8 mouse cellular contexts compared by ENCODE assay signal in genomic region chr14:55722438-55722945, GRCm38 (mm10). TPM values are rescaled to one million over a fixed set of nuclear protein-coding genes. Genes with fewer than 3 reads are reported as not detected.
DNase-seq lines count a peak whose midpoint lies in the region; ATAC-seq and TF ChIP-seq lines count a peak whose summit lies in the region.

No protein-coding gene starts in this region.

- 0 out of 2 replicates have a peak overlapping the region, but pooled peaks have one; percentile 83 for H3K27ac ChIP-seq in embryonic facial prominence, embryonic 15.5 days (replicated peaks)
- H3K27ac ChIP-seq in limb, embryonic 11.5 days (replicated peaks; ENCODE audit: low read depth, low read length) = no peak overlapping the region
- H3K27ac ChIP-seq in olfactory bulb, adult 2 months (ENCODE audit: insufficient read depth, low read depth, low read length) = no peak overlapping the region; the same call in 1 of the 2 replicates

- TF ChIP-seq CTCF in olfactory bulb, adult 2 months (IDR thresholded peaks at IDR 0.05; ENCODE audit: insufficient read depth, low read depth, low read length) = no peak

- WGBS in embryonic facial prominence, embryonic 15.5 days = 49% methylated on average over 8 of the region's 8 CpGs
- WGBS in limb, embryonic 11.5 days = 51% methylated on average over 8 of the region's 8 CpGs
- WGBS in olfactory bulb, adult 2 months = 41% methylated on average over 8 of the region's 8 CpGs

- H3K9ac ChIP-seq in embryonic facial prominence, embryonic 15.5 days = no peak overlapping the region
- H3K9ac ChIP-seq in limb, embryonic 11.5 days (ENCODE audit: low read length) = peak overlapping the region; percentile 14; the same call in 1 of the 2 replicates

- H3K9me3 ChIP-seq in megakaryocyte, embryonic 14.5 days = no peaks in the 10 kb centered on the region
- H3K9me3 ChIP-seq in embryonic facial prominence, embryonic 15.5 days (replicated peaks) = no peaks in the 10 kb centered on the region
- H3K9me3 ChIP-seq in limb, embryonic 11.5 days (ENCODE audit: control insufficient read depth, low read length) = no peaks in the 10 kb centered on the region

- ATAC-seq in megakaryocyte, adult 5-6 weeks (ENCODE audit: poor library complexity, severe bottlenecking) = no peak
- ATAC-seq in embryonic facial prominence, embryonic 15.5 days (ENCODE audit: insufficient number of reproducible peaks, low FRiP score, low TSS enrichment, low read depth) = no peak
- no peak for ATAC-seq in limb, embryonic 11.5 days (ENCODE audit: insufficient number of reproducible peaks, low FRiP score, low TSS enrichment, low read depth)
- no peak for ATAC-seq in erythroid progenitor cell, adult 5-6 weeks (replicated peaks; ENCODE audit: low FRiP score, poor library complexity, severe bottlenecking)

- H3K4me2 ChIP-seq in embryonic facial prominence, embryonic 15.5 days (replicated peaks) = peak overlapping the region; percentile 75
- peak overlapping the region; percentile 66 for H3K4me2 ChIP-seq in limb, embryonic 11.5 days (ENCODE audit: low read depth, severe bottlenecking)

- peaks cover 56% of the 10 kb centered on the region for H3K4me1 ChIP-seq in megakaryocyte, embryonic 14.5 days
- H3K4me1 ChIP-seq in embryonic facial prominence, embryonic 15.5 days = peaks cover 16% of the 10 kb centered on the region; the same call in 1 of the 2 replicates
- H3K4me1 ChIP-seq in limb, embryonic 11.5 days (ENCODE audit: control insufficient read depth, insufficient read depth, low read length) = peaks cover 6% of the 10 kb centered on the region; the same call in 1 of the 2 replicates
- H3K4me1 ChIP-seq in olfactory bulb, adult 2 months (ENCODE audit: control insufficient read depth, insufficient read depth, low read length) = peaks cover 10% of the 10 kb centered on the region

- peak overlapping the region; percentile 97 for H3K4me3 ChIP-seq in megakaryocyte, embryonic 14.5 days (replicated peaks)
- H3K4me3 ChIP-seq in embryonic facial prominence, embryonic 15.5 days (replicated peaks) = peak overlapping the region; percentile 93
- H3K4me3 ChIP-seq in limb, embryonic 11.5 days (ENCODE audit: low read depth, low read length) = peak overlapping the region; percentile 73
- peak overlapping the region; percentile 78; the same call in 1 of the 2 replicates for H3K4me3 ChIP-seq in olfactory bulb, adult 2 months (ENCODE audit: insufficient read depth, low read depth, low read length)

- no peak for TF ChIP-seq POLR2A in olfactory bulb, adult 2 months (IDR thresholded peaks at IDR 0.05; ENCODE audit: insufficient read depth, low read depth, low read length)

- peaks cover 34% of the 10 kb centered on the region for H3K36me3 ChIP-seq in megakaryocyte, embryonic 14.5 days (replicated peaks; ENCODE audit: low read length)
- H3K36me3 ChIP-seq in embryonic facial prominence, embryonic 15.5 days = peaks cover 23% of the 10 kb centered on the region
- no peaks in the 10 kb centered on the region for H3K36me3 ChIP-seq in limb, embryonic 11.5 days (ENCODE audit: control insufficient read depth, insufficient read depth, low read length)

- no peak for DNase-seq in limb, embryonic 11.5 days (ENCODE audit: low spot score)
- no peak for DNase-seq in gastrocnemius, adult 8-10 months (ENCODE audit: low spot score in 2 of 2)
- DNase-seq in embryo, embryonic 10 days (ENCODE audit: low spot score) = no peak

- peaks cover 2% of the 10 kb centered on the region for H3K27me3 ChIP-seq in megakaryocyte, embryonic 14.5 days (replicated peaks)
- no peaks in the 10 kb centered on the region for H3K27me3 ChIP-seq in embryonic facial prominence, embryonic 15.5 days
- no peaks in the 10 kb centered on the region for H3K27me3 ChIP-seq in limb, embryonic 11.5 days (ENCODE audit: control insufficient read depth, insufficient read depth, low read length)

RNA-seq across cellular contexts. Expression of gene Rabggta, which starts 0.4 kb away (rescaled TPM):
- polyA plus RNA-seq in megakaryocyte, embryonic 14.5 days (2012; ENCODE audit: insufficient read depth, low replicate concordance) = 9.5 and 9.9 TPM in 2 replicates
- total RNA-seq in megakaryocyte, adult 5-6 weeks (2015) = 10.0 and 12.5 TPM in 2 replicates
- 8.5 and 13.7 TPM in 2 replicates for total RNA-seq in megakaryocyte, adult 5-6 weeks (2017)
- 30.3 and 33.8 TPM in 2 replicates for polyA plus RNA-seq in embryonic facial prominence, embryonic 15.5 days (2015; fragmentation: Nextera tagmentation; extraction: Ambion mirVana)
- polyA plus RNA-seq in limb, embryonic 11.5 days (2014; fragmentation: Nextera tagmentation; extraction: Ambion mirVana) = 20.0 and 20.2 TPM in 2 replicates
- not detected in 2 replicates for polyA plus RNA-seq in olfactory bulb, adult 2 months (2012; ENCODE audit: insufficient read depth, insufficient read length, low replicate concordance, missing spikeins)
- total RNA-seq in erythroid progenitor cell, adult 5-6 weeks (2015; ENCODE audit: low replicate concordance) = 2.9 and 6.3 TPM in 2 replicates
- 6.0 TPM in 1 of 2 replicates, not detected in the other for total RNA-seq in erythroid progenitor cell, adult 5-6 weeks (2017; ENCODE audit: low replicate concordance)
- total RNA-seq in gastrocnemius, adult 8-10 months (2022) = 10 to 100 TPM in 2 of 4 experiments, 1 to 10 TPM in 2; 9.4 to 13.2 (median 11.0) TPM

RNA-seq across cellular contexts. Expression of gene Tgm1, which starts 8.8 kb away (rescaled TPM):
- polyA plus RNA-seq in megakaryocyte, embryonic 14.5 days (2012; ENCODE audit: insufficient read depth, low replicate concordance) = 1.1 and 2.7 TPM in 2 replicates
- total RNA-seq in megakaryocyte, adult 5-6 weeks (2015) = 1.6 and 1.7 TPM in 2 replicates
- 1.0 and 2.1 TPM in 2 replicates for total RNA-seq in megakaryocyte, adult 5-6 weeks (2017)
- 27.3 and 28.0 TPM in 2 replicates for polyA plus RNA-seq in embryonic facial prominence, embryonic 15.5 days (2015; fragmentation: Nextera tagmentation; extraction: Ambion mirVana)
- polyA plus RNA-seq in limb, embryonic 11.5 days (2014; fragmentation: Nextera tagmentation; extraction: Ambion mirVana) = 2.1 TPM in 2 replicates
- not detected in 2 replicates for polyA plus RNA-seq in olfactory bulb, adult 2 months (2012; ENCODE audit: insufficient read depth, insufficient read length, low replicate concordance, missing spikeins)
- 1.4 and 4.6 TPM in 2 replicates for total RNA-seq in erythroid progenitor cell, adult 5-6 weeks (2015; ENCODE audit: low replicate concordance)
- 1.8 TPM in 1 of 2 replicates, not detected in the other for total RNA-seq in erythroid progenitor cell, adult 5-6 weeks (2017; ENCODE audit: low replicate concordance)
- under 1 TPM in 3 of 4 experiments, not detected in 1; 0.09 to 0.12 (median 0.11) TPM for total RNA-seq in gastrocnemius, adult 8-10 months (2022)

RNA-seq across cellular contexts. Expression of gene Dhrs1, which starts 23.0 kb away (rescaled TPM):
- 1.2 and 3.7 TPM in 2 replicates for polyA plus RNA-seq in megakaryocyte, embryonic 14.5 days (2012; ENCODE audit: insufficient read depth, low replicate concordance)
- 112 and 121 TPM in 2 replicates for total RNA-seq in megakaryocyte, adult 5-6 weeks (2015)
- 44.1 and 55.0 TPM in 2 replicates for total RNA-seq in megakaryocyte, adult 5-6 weeks (2017)
- polyA plus RNA-seq in embryonic facial prominence, embryonic 15.5 days (2015; fragmentation: Nextera tagmentation; extraction: Ambion mirVana) = 87.3 and 90.0 TPM in 2 replicates
- polyA plus RNA-seq in limb, embryonic 11.5 days (2014; fragmentation: Nextera tagmentation; extraction: Ambion mirVana) = 65.9 and 72.8 TPM in 2 replicates
- not detected in 2 replicates for polyA plus RNA-seq in olfactory bulb, adult 2 months (2012; ENCODE audit: insufficient read depth, insufficient read length, low replicate concordance, missing spikeins)
- 6.7 and 39.3 TPM in 2 replicates for total RNA-seq in erythroid progenitor cell, adult 5-6 weeks (2015; ENCODE audit: low replicate concordance)
- total RNA-seq in erythroid progenitor cell, adult 5-6 weeks (2017; ENCODE audit: low replicate concordance) = 0.76 and 10.4 TPM in 2 replicates
- 10 to 100 TPM; 26.4 to 37.6 (median 31.6) TPM for total RNA-seq in gastrocnemius, adult 8-10 months (2022)

RNA-seq across cellular contexts. Expression of gene Nop9, which starts 23.0 kb away (rescaled TPM):
- polyA plus RNA-seq in megakaryocyte, embryonic 14.5 days (2012; ENCODE audit: insufficient read depth, low replicate concordance) = 18.3 and 25.1 TPM in 2 replicates
- total RNA-seq in megakaryocyte, adult 5-6 weeks (2015) = 10.4 and 12.2 TPM in 2 replicates
- 11.7 and 13.9 TPM in 2 replicates for total RNA-seq in megakaryocyte, adult 5-6 weeks (2017)
- 37.3 and 39.0 TPM in 2 replicates for polyA plus RNA-seq in embryonic facial prominence, embryonic 15.5 days (2015; fragmentation: Nextera tagmentation; extraction: Ambion mirVana)
- polyA plus RNA-seq in limb, embryonic 11.5 days (2014; fragmentation: Nextera tagmentation; extraction: Ambion mirVana) = 55.5 and 56.7 TPM in 2 replicates
- not detected in 2 replicates for polyA plus RNA-seq in olfactory bulb, adult 2 months (2012; ENCODE audit: insufficient read depth, insufficient read length, low replicate concordance, missing spikeins)
- 5.9 and 8.6 TPM in 2 replicates for total RNA-seq in erythroid progenitor cell, adult 5-6 weeks (2015; ENCODE audit: low replicate concordance)
- total RNA-seq in erythroid progenitor cell, adult 5-6 weeks (2017; ENCODE audit: low replicate concordance) = 7.2 and 11.7 TPM in 2 replicates
- 10 to 100 TPM in 2 of 4 experiments, 1 to 10 TPM in 2; 9.4 to 14.8 (median 10.1) TPM for total RNA-seq in gastrocnemius, adult 8-10 months (2022)

RNA-seq across cellular contexts. Expression of gene Cideb, which starts 35.8 kb away (rescaled TPM):
- 1.5 and 3.3 TPM in 2 replicates for polyA plus RNA-seq in megakaryocyte, embryonic 14.5 days (2012; ENCODE audit: insufficient read depth, low replicate concordance)
- total RNA-seq in megakaryocyte, adult 5-6 weeks (2015) = 0.27 and 1.5 TPM in 2 replicates
- 0.22 TPM in 1 of 2 replicates, not detected in the other for total RNA-seq in megakaryocyte, adult 5-6 weeks (2017)
- 0.47 and 0.60 TPM in 2 replicates for polyA plus RNA-seq in embryonic facial prominence, embryonic 15.5 days (2015; fragmentation: Nextera tagmentation; extraction: Ambion mirVana)
- 0.37 TPM in 1 of 2 replicates, not detected in the other for polyA plus RNA-seq in limb, embryonic 11.5 days (2014; fragmentation: Nextera tagmentation; extraction: Ambion mirVana)
- not detected in 2 replicates for polyA plus RNA-seq in olfactory bulb, adult 2 months (2012; ENCODE audit: insufficient read depth, insufficient read length, low replicate concordance, missing spikeins)
- total RNA-seq in erythroid progenitor cell, adult 5-6 weeks (2015; ENCODE audit: low replicate concordance) = not detected in 2 replicates
- total RNA-seq in erythroid progenitor cell, adult 5-6 weeks (2017; ENCODE audit: low replicate concordance) = not detected in 2 replicates
- total RNA-seq in gastrocnemius, adult 8-10 months (2022) = not detected

Comparison
In these comparisons a context has a peak if more than half of its experiments do, and no peak if none do; other contexts are left out.
1. RNA of gene Dhrs1, which starts 23.0 kb away (polyA plus RNA-seq): not detected in olfactory bulb, adult 2 months, 87.3 to 90.0 TPM in embryonic facial prominence, embryonic 15.5 days and 65.9 to 72.8 TPM in limb, embryonic 11.5 days; 1.2 to 3.7 TPM in megakaryocyte, embryonic 14.5 days; every median in the first group is over 10 times any median in the second.
2. Peak in every context shown above with its lines, with median percentiles within 50 percentile points of each other: H3K4me3 ChIP-seq.